ENCODE assay signal across 27 mouse cellular contexts in the genomic region with DNA sequence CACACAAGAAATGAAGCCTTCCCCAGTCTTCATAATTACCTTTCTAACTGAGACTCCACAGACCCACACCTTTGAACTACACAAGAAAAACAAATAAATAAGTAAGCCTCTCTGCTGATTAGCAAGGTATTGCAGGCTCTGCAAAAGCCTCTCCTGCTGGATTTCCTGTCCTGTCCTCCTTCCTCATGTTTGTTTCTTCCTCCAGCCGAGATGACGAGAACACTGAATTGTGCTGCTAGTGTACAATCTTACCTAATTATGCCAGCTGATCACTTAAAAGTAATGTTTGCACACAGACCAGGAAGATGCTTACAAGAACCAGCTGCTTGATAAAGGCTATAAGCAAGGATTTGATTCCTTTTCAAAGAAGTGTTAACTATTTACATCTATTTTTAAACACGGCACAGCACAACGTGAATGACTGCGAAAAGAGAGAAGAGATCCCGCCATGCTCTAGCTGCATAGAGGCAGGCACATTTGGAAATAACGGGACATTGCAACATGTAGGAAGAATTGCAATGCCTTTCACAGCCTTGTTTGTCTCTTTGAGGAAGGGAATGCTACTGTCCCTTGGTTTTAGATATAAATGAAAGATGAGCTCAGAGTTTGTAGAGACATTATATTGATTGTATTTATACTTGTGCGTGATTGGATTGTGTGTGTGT.
DNase-seq lines count a peak whose midpoint lies in the region; ATAC-seq and TF ChIP-seq lines count a peak whose summit lies in the region.
"Had no signal": no experiment of that assay in that cellular context is flagged by ENCODE, and none has a peak within 500 bp of the region (broad histone marks: within the 10 kb centered on the region; RNA-seq: fewer than 3 reads in every experiment).

No protein-coding gene starts in this region.

- H3K27ac ChIP-seq in heart, embryonic 10.5 days = no peak overlapping the region
- H3K27ac ChIP-seq in midbrain, embryonic 15.5 days = 0 out of 2 replicates have a peak overlapping the region, but pooled peaks have one; percentile 24
- H3K27ac ChIP-seq in midbrain, embryonic 14.5 days (replicated peaks; ENCODE audit: low read depth, low read length) = no peak overlapping the region
- no peak overlapping the region for H3K27ac ChIP-seq in intestine, postnatal 0 days (ENCODE audit: low read depth, low read length)
- H3K27ac ChIP-seq: embryonic facial prominence, embryonic 10.5 days; embryonic facial prominence, embryonic 13.5 days; forebrain, embryonic 13.5 days; gastrocnemius, adult 2 months; heart, embryonic 13.5 days; hindbrain, embryonic 15.5 days had no signal

- no peaks in the 10 kb centered on the region for H3K27me3 ChIP-seq in heart, embryonic 10.5 days (ENCODE audit: insufficient read depth, poor library complexity, severe bottlenecking)
- no peaks in the 10 kb centered on the region for H3K27me3 ChIP-seq in midbrain, embryonic 15.5 days (replicated peaks)
- no peaks in the 10 kb centered on the region for H3K27me3 ChIP-seq in midbrain, embryonic 14.5 days (ENCODE audit: control insufficient read depth, insufficient read depth, low read length)
- H3K27me3 ChIP-seq in intestine, postnatal 0 days (replicated peaks; ENCODE audit: control insufficient read depth, insufficient read depth, low read length) = no peaks in the 10 kb centered on the region
- H3K27me3 ChIP-seq: embryonic facial prominence, embryonic 13.5 days; forebrain, embryonic 13.5 days; heart, embryonic 13.5 days; hindbrain, embryonic 15.5 days had no signal

- H3K36me3 ChIP-seq in heart, embryonic 10.5 days = no peaks in the 10 kb centered on the region
- no peaks in the 10 kb centered on the region for H3K36me3 ChIP-seq in midbrain, embryonic 15.5 days (replicated peaks)
- no peaks in the 10 kb centered on the region for H3K36me3 ChIP-seq in midbrain, embryonic 14.5 days (ENCODE audit: control insufficient read depth, insufficient read depth, low read length)
- no peaks in the 10 kb centered on the region for H3K36me3 ChIP-seq in intestine, postnatal 0 days (ENCODE audit: control insufficient read depth, insufficient read depth)
- H3K36me3 ChIP-seq: embryonic facial prominence, embryonic 10.5 days; embryonic facial prominence, embryonic 13.5 days; heart, embryonic 13.5 days; hindbrain, embryonic 15.5 days had no signal

- no peak overlapping the region for H3K4me2 ChIP-seq in midbrain, embryonic 15.5 days
- no peak overlapping the region for H3K4me2 ChIP-seq in midbrain, embryonic 14.5 days (ENCODE audit: low read length)
- H3K4me2 ChIP-seq in intestine, postnatal 0 days (replicated peaks; ENCODE audit: low read depth) = no peak overlapping the region
- H3K4me2 ChIP-seq: embryonic facial prominence, embryonic 13.5 days; forebrain, embryonic 13.5 days; heart, embryonic 13.5 days; hindbrain, embryonic 15.5 days had no signal

- H3K9ac ChIP-seq in midbrain, embryonic 15.5 days = no peak overlapping the region
- no peak overlapping the region for H3K9ac ChIP-seq in midbrain, embryonic 14.5 days (replicated peaks; ENCODE audit: low read length)
- no peak overlapping the region for H3K9ac ChIP-seq in intestine, postnatal 0 days (ENCODE audit: low read depth, low read length)
- H3K9ac ChIP-seq: embryonic facial prominence, embryonic 13.5 days; forebrain, embryonic 13.5 days; heart, embryonic 13.5 days; hindbrain, embryonic 15.5 days had no signal

- no peak for ATAC-seq in midbrain, embryonic 15.5 days (replicated peaks)
- no peak for ATAC-seq in midbrain, embryonic 14.5 days (ENCODE audit: low FRiP score, low TSS enrichment)
- ATAC-seq in intestine, postnatal 0 days = no peak
- ATAC-seq: CD4-positive, CD25-positive, alpha-beta regulatory T cell, adult 4 months; forebrain, embryonic 13.5 days; forebrain, embryonic 16.5 days had no signal

- H3K9me3 ChIP-seq in heart, embryonic 10.5 days = no peaks in the 10 kb centered on the region
- H3K9me3 ChIP-seq in midbrain, embryonic 15.5 days = no peaks in the 10 kb centered on the region
- H3K9me3 ChIP-seq in midbrain, embryonic 14.5 days (ENCODE audit: control insufficient read depth, low read length) = no peaks in the 10 kb centered on the region
- H3K9me3 ChIP-seq in intestine, postnatal 0 days (ENCODE audit: control insufficient read depth) = no peaks in the 10 kb centered on the region
- H3K9me3 ChIP-seq: embryonic facial prominence, embryonic 10.5 days; embryonic facial prominence, embryonic 13.5 days; forebrain, embryonic 13.5 days; heart, embryonic 13.5 days; hindbrain, embryonic 15.5 days had no signal

- 65% methylated on average over 8 of the region's 8 CpGs for WGBS in heart, embryonic 10.5 days
- 75% methylated on average over 8 of the region's 8 CpGs for WGBS in midbrain, embryonic 15.5 days
- 85% methylated on average over 8 of the region's 8 CpGs for WGBS in midbrain, embryonic 14.5 days
- WGBS in intestine, postnatal 0 days = 58% methylated on average over 8 of the region's 8 CpGs

- no peak for TF ChIP-seq CTCF in intestine, postnatal 0 days (IDR thresholded peaks at IDR 0.05; ENCODE audit: low read depth)

- H3K4me3 ChIP-seq in heart, embryonic 10.5 days = no peak overlapping the region
- H3K4me3 ChIP-seq in midbrain, embryonic 15.5 days = no peak overlapping the region
- no peak overlapping the region for H3K4me3 ChIP-seq in midbrain, embryonic 14.5 days (replicated peaks; ENCODE audit: low read depth, low read length)
- no peak overlapping the region for H3K4me3 ChIP-seq in intestine, postnatal 0 days (ENCODE audit: low read depth, low read length)
- H3K4me3 ChIP-seq: embryonic facial prominence, embryonic 10.5 days; embryonic facial prominence, embryonic 13.5 days; erythroblast, embryonic 14.5 days; forebrain, embryonic 13.5 days; gastrocnemius, adult 2 months; heart, embryonic 13.5 days; hindbrain, embryonic 15.5 days had no signal

- DNase-seq in heart, adult 11 months = peak; percentile 68
- DNase-seq in heart, embryonic 10.5 days (ENCODE audit: low spot score) = no peak
- no peak for DNase-seq in midbrain, embryonic 14.5 days
- DNase-seq in brain, adult 2 months (ENCODE audit: low read depth, low spot score) = peak; percentile 20
- no peak for DNase-seq in kidney, adult 8-10 months
- DNase-seq: adrenal gland, adult 2 months; adrenal gland, postnatal 14 days; cerebellum, adult 11-12 months; cerebellum, adult 8-10 months; cerebellum, postnatal 10 days; cerebellum, postnatal 36 days; embryo, embryonic 11 days; gastrocnemius, adult 2 months; gastrocnemius, postnatal 14 days; heart, adult 18-20 months; heart, postnatal 14 days; heart, postnatal 4 days had no signal

- H3K4me1 ChIP-seq in heart, embryonic 10.5 days = peaks cover 6% of the 10 kb centered on the region; the same call in 1 of the 2 replicates
- peaks cover 15% of the 10 kb centered on the region for H3K4me1 ChIP-seq in midbrain, embryonic 15.5 days
- H3K4me1 ChIP-seq in midbrain, embryonic 14.5 days (ENCODE audit: control insufficient read depth, insufficient read depth, low read length) = 0 out of 2 replicates have a peak, but pooled peaks cover 3% of the 10 kb centered on the region
- H3K4me1 ChIP-seq in intestine, postnatal 0 days (replicated peaks; ENCODE audit: control insufficient read depth, insufficient read depth, low read length) = no peaks in the 10 kb centered on the region

Comparison
In these comparisons a context has a peak if more than half of its experiments do, and no peak if none do; other contexts are left out.
1. DNase-seq: peak in heart, adult 11 months (single experiment) and brain, adult 2 months (single experiment); none in heart, embryonic 10.5 days (single experiment), midbrain, embryonic 14.5 days (single experiment) and kidney, adult 8-10 months (0 of 2).